Mouse (Mus musculus) frontal cortex, adult 2 months (tissue): ENCODE results near the gene Olfr456. TPM values are rescaled to one million over a fixed set of nuclear protein-coding genes. Genes with fewer than 3 reads are reported as not detected.
"Not testable (repeated sequence)": the region's sequence is repeated elsewhere in the genome, so short reads cannot be mapped to it uniquely, and the experiment has no call there.

ENCODE experiments used
- DNase-seq, 2 experiments: peaks; one replicate each; pipeline ENCODE4 v3.0.0; 2022; ENCODE audit warnings: low spot score in 1 of 2; ENCODE audit errors: extremely low spot score in 1 of 2
- polyA plus RNA-seq: library from polyadenylated mRNA; depleted of rRNA; stranded (reverse); fragments of >200 nt; gene quantifications from 2 replicates; pipeline ENCODE4 v1.2.3, GENCODE M21; 2012; rRNA removed

The Olfr456 gene
- polyA plus RNA-seq: not detected in 2 replicates

DNA sequence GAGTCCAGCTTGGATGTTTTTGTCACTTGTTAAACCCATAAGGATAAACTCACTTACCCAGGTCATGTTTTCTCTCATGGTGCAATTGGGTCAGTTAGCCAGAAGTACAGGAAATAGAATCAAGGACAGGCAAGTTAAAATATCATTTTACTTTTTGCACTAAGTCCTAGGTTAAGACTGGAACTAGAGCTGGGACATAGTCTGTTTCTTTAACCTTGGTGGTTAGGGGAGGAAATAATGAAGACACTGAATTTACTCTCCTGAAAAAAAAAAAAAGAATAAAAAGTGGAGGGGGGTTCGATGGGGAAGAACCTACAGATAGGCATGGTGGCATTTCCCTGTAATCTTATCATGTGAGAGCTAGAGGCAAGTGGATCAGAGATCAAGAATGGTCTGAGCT lies at the start of gene Olfr456:
Gene Olfr456 (minus strand): TSS at position 101 of the 400 bp plus-strand sequence.
- no peak for DNase-seq

DNA sequence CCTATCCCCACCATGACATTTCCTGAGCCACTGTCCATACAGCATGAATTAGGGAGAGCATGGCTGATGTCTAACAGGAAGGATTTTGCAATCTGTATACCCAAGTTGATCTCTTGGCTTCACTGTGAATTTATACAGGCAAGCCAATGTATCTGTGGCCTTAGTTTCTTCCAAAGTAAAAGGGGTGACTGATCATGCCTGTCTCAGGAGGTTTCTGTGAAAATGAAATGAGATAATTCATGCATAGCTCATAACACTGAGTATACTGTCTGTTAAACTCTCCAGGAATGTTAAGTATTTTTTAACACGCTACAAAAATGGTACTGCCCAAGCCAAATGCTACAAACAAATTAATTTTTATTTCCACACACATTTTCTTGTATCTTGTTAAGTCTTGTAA lies 26.4 kb upstream of the Olfr456 start:
- DNase-seq: no peak

DNA sequence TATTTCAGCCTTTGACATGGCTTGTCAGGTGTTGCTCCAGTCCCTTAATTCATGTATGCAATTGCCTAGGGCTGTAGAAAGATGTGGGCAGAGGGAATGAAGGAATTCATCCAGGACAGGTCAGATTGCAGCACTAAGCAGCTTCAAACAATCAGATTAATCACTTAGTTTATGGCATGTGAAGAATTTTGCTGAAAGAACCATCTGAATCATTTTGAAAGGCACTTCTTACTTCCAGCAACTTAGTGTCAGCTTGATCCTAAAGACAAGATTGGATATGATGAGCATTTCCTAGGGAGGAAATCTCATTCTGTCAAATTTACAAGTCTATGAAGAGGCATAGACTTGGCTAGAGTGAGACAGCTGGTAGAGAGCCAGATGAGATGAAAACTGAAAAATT lies 22.3 kb upstream of the Olfr456 start:
- DNase-seq: peak in 1 of 2 experiments; percentile 5

DNA sequence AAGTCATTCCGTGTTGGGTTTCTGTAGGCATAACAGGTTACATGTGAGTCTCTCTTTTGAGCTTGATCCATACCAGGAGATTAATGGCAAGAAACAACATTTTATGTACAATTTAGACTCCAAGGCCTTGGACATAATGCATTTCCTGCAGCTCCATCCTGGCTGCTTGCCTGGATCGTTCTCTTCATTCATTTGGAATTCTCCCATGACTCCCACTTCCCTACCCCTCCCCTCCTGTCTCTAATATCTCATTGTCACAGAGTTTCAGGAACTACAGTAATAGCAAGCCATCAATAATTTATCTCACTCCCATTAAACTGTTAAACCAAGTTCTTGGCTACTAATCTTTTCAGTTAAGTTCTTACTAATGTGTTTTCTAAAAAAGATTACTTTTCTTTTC lies 16.5 kb upstream of the Olfr456 start:
- peak in 1 of 2 experiments; percentile 3 for DNase-seq

DNA sequence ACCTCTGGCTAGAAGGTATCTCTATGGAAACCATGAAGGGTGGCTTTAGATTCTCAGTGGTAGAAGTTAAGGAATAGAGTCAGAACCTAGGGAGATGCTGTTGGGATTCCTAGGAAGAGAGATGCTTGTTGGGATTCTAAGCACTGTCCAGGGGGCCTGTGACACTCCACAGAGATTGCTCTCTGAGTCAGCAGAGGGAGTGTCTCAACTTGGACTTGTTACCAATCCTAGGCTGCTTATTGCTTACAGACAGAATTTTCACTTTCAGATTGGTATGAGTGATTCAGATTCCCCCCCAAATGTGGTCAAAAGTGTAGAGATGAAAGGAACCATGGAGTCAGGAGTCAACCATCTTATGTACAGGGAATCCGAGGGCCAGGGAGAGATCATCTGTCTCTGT lies 2.7 kb upstream of the Olfr456 start:
- no peak for DNase-seq

DNA sequence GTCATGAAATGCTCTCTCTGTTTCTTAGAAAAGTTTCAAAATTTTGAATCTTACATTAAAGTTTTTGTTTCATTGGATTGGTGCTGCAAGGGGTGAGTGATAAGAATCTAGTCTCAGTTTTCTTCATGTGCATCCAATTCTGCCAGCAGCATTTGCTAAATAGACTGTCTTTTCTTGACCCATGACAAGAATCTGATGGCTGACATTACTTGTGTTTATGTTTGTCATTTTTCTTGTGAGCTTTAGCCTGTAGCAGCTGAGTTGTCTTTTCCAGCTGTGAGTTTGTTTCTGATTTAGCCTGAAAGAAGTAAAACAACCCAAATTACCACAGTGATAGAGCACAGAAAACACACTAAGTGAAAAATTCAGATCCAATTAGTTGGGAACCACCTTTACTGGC lies 2.4 kb downstream of the Olfr456 start:
- DNase-seq: no peak

DNA sequence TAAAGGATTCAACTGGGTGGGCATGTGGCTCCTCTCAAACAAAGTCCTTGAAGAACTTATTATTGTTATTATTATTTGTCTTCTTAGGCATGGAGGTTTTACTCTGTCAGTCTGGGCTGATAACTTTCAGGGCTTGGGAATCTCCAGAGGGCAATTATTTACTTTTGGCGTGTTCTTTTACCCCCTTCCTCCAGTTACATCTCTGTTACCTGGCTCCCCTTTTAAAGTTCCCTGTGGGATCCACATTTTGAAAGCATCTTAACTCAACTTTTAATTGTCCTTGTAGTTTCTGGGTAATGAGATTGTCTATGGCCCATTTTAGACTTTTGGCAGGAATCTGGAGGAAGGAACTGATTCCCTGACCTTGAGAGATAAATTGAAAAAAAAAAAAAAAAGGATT lies 10.8 kb downstream of the Olfr456 start, which contains the start of gene Olfr457:
Gene Olfr457 (minus strand): TSS at position 101 of the 400 bp plus-strand sequence.
- no peak for DNase-seq

DNA sequence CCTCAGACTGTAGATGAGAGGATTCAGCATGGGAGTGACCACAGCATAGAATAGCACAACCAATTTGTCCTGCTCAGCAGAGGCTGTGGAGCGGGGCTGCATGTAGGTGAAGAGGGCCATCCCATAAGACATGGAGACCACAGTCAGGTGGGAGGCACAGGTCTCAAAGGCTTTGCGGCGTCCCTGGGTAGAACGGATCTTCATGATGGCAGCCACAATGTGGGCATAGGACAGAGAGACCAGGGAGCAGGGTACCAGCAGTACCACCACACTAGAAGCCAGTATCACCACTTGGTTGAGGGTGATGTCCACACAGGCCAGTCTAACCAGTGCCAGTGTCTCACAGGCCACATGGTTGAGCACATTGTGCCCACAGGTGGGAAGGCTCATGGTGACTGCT lies 15.7 kb downstream of the Olfr456 start:
- DNase-seq: not testable (repeated sequence)

DNA sequence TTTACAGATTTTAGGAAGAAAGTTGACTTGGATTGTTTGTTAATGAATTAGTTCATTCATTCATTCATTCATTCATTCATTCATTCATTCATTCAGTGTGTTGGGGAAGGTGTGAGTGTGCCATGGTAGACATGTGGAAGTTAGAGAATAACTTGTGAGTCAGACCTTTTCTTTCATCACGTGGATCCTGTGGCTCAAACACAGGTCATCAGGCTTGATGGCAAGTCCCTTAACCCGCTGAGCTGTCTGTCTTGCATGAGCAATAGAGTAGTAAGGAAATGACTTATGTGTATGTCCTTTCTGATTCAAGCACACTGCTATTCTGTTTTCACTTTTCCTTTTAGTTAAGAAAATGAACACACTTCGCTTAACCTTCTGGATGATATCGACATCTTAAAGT lies 16.5 kb downstream of the Olfr456 start:
- DNase-seq: no peak

DNA sequence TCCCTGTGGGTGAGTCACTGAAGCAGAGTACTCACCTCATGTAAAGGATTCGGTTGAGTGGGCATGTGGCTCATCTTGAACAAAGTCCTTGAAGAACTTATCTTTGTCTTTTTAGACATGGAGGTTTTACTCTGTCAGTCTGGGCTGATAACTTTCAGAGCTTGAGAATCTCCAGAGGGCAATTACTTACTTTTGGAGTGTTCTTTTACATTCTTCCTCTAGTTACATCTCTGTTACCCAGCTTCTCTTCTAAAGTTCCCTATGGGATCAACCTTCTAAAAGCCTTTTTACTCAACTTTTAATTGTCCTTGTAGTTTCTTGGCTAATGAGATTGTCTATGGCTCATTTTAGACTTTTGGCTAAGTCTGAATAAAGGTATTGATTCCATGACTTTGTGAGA lies 21.9 kb downstream of the Olfr456 start, which contains the start of gene Olfr458:
Gene Olfr458 (minus strand): TSS at position 101 of the 400 bp plus-strand sequence.
- DNase-seq: no peak

DNA sequence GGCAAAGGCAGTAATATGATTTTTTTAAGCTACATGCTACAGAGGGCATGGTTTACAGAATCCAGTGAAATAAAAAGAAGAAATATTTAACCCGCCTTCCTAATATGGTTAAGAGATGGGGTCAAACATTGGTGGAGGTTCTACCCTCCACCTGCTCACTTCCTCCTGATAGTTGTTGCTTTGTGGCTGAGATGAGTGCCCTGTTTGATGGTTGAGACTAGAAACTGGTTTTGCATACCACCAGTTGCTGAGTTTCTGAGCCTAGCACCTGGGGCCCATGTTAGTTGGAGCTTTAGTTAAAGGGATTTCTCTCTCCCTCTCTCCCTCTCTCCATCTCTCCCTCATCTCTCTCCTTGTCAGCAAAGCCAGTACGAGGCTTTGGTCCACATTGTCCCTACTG lies 39.6 kb downstream of the Olfr456 start:
- no peak for DNase-seq

DNA sequence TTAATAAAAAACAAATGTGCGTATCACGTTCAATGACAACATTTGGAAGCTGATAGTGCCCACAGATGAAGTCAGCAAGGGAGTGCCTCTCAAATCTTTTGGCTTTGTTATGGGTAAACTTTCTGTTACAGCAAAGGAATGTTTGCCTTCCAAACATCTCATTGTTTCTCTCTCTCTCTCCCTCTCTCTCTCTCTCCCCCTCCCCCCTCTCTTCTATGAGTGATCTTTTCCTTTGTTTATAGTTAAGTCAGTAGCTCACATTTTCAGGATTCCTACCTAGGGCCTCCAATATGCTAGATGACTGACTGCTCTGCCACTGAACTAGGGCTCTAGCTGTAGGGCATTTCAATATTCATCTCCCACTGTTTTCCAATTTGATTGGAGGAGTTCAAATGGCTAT lies 42.5 kb downstream of the Olfr456 start:
- no peak for DNase-seq

DNA sequence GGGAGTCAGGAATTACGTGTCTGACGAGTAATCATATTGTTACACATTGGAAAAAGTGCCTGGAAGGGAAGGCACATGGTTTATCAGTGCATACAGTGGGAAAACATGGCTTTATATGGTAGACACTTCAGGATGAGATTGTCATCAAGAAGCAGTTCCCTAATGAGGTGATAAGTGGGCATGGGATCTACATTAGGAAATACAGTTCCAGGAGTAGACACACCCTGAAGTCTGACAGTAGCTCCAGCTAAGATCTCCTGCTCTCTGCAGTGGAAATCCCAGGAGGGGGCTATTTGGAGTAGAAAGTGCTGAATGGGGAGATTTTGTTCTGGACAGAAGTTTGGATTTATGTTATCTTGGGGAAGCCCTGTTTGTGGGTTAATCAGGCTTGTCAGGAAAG lies 45.6 kb downstream of the Olfr456 start:
- DNase-seq: no peak

Other genes starting within 250 kb of the Olfr456 start
- gene Gstk1, start 241.3 kb downstream of the Olfr456 start, polyA plus RNA-seq: 25.6 and 25.7 TPM in 2 replicates
- not detected in 2 replicates for gene Tmem139, start 225.2 kb downstream of the Olfr456 start, polyA plus RNA-seq
- 29.1 and 30.8 TPM in 2 replicates for gene Casp2, start 222.2 kb downstream of the Olfr456 start, polyA plus RNA-seq
- gene Clcn1, start 200.5 kb downstream of the Olfr456 start, polyA plus RNA-seq: 9.0 and 9.1 TPM in 2 replicates
- gene Fam131b, start 162.6 kb downstream of the Olfr456 start, polyA plus RNA-seq: 85.7 and 92.4 TPM in 2 replicates
- 59.7 and 69.8 TPM in 2 replicates for gene Zyx, start 137.6 kb downstream of the Olfr456 start, polyA plus RNA-seq
- 0.23 and 0.52 TPM in 2 replicates for gene Epha1, start 113.9 kb downstream of the Olfr456 start, polyA plus RNA-seq
- 0.17 and 0.18 TPM in 2 replicates for gene Tas2r143, start 87.0 kb downstream of the Olfr456 start, polyA plus RNA-seq
- 0.08 and 0.14 TPM in 2 replicates for gene Tas2r135, start 81.8 kb downstream of the Olfr456 start, polyA plus RNA-seq
- not detected in 2 replicates for gene Tas2r126, start 52.7 kb downstream of the Olfr456 start, polyA plus RNA-seq
- gene Olfr458, start 22.0 kb downstream of the Olfr456 start, polyA plus RNA-seq: not detected in 2 replicates
- not detected in 2 replicates for gene Olfr457, start 10.9 kb downstream of the Olfr456 start, polyA plus RNA-seq
- not detected in 2 replicates for gene Olfr455, start 60.4 kb upstream of the Olfr456 start, polyA plus RNA-seq
- gene Tcaf3, start 110.5 kb upstream of the Olfr456 start, polyA plus RNA-seq: not detected in 2 replicates
- 0.62 and 0.63 TPM in 2 replicates for gene Tcaf2, start 158.0 kb upstream of the Olfr456 start, polyA plus RNA-seq
- 107 and 119 TPM in 2 replicates for gene Tcaf1, start 222.9 kb upstream of the Olfr456 start, polyA plus RNA-seq